Mouse (Mus musculus) CH12.LX (cell line): Measurements from ENCODE around the gene H2al1m.

ENCODE experiments used
- CTCF ChIP-seq, 2 experiments: IDR thresholded peaks in 1 of 2; conservative IDR thresholded peaks in 1 of 2; 2 replicates each; pipeline ENCODE4 v1.5.1; 2011 to 2012; ENCODE audit warnings: low read depth in 2 of 2, low read length in 2 of 2, improper control_type of control experiment in 1 of 2, inconsistent platforms in 1 of 2, mild to moderate bottlenecking in 1 of 2, moderate library complexity in 1 of 2
- HCFC1 ChIP-seq: IDR thresholded peaks from 2 replicates; pipeline ENCODE4 v1.6.1; 2012; ENCODE audit warnings: low read depth, mild to moderate bottlenecking, inconsistent platforms, low read length, improper control_type of control experiment
- MAFK ChIP-seq: IDR thresholded peaks from 2 replicates; pipeline ENCODE4 v1.6.1; 2011; ENCODE audit warnings: low read length, improper control_type of control experiment; ENCODE audit not compliant: insufficient replicate concordance
- MAZ ChIP-seq: IDR thresholded peaks from 2 replicates; pipeline ENCODE4 v1.6.1; 2012; ENCODE audit warnings: low read depth, mild to moderate bottlenecking, inconsistent platforms, low read length, improper control_type of control experiment, moderate library complexity
- MEF2A ChIP-seq: IDR thresholded peaks from 2 replicates; pipeline ENCODE4 v1.6.1; 2014; ENCODE audit warnings: low read depth, mild to moderate bottlenecking, inconsistent platforms, low read length, improper control_type of control experiment, borderline replicate concordance
- POLR2A ChIP-seq: IDR thresholded peaks from 2 replicates; pipeline ENCODE4 v1.6.1; 2011; ENCODE audit warnings: low read depth, mild to moderate bottlenecking, improper control_type of control experiment, low read length
- POLR2AphosphoS2 ChIP-seq: IDR thresholded peaks from 2 replicates; pipeline ENCODE4 v1.6.1; 2011; ENCODE audit warnings: low read depth, low read length, improper control_type of control experiment
- RAD21 ChIP-seq: IDR thresholded peaks from 2 replicates; pipeline ENCODE4 v1.6.1; 2011; ENCODE audit warnings: low read depth, mild to moderate bottlenecking, low read length, improper control_type of control experiment, moderate library complexity
- TCF12 ChIP-seq: IDR thresholded peaks from 2 replicates; pipeline ENCODE4 v1.6.1; 2014; ENCODE audit warnings: low read depth, mild to moderate bottlenecking, inconsistent platforms, low read length, improper control_type of control experiment
- UBTF ChIP-seq: IDR thresholded peaks from 2 replicates; pipeline ENCODE4 v1.6.1; 2012; ENCODE audit warnings: low read depth, mild to moderate bottlenecking, inconsistent platforms, low read length, improper control_type of control experiment, moderate library complexity
- USF2 ChIP-seq: conservative IDR thresholded peaks from 2 replicates; pipeline ENCODE4 v1.6.1; 2011; ENCODE audit warnings: low read depth, low read length, improper control_type of control experiment
- ZNF384 ChIP-seq: IDR thresholded peaks from 2 replicates; pipeline ENCODE4 v1.6.1; 2012; ENCODE audit warnings: low read depth, low read length, improper control_type of control experiment, inconsistent platforms

- TF ChIP-seq USF2 (no peak), POLR2A (no peak), CTCF (conservative IDR thresholded peaks at IDR 0.05 in 1 of 2, IDR thresholded peaks at IDR 0.05 in 1 of 2; ENCODE audit: low read depth in 2 of 2, low read length in 2 of 2) (no peak), MEF2A (no peak), POLR2AphosphoS2 (no peak), ZNF384 (no peak), TCF12 (no peak), MAZ (no peak), MAFK (no peak), HCFC1 (no peak), UBTF (no peak), RAD21 (no peak)
Measured at GRCm38 (mm10) chrX:9303455-9303854, 19.9 kb downstream of the H2al1m start.
